Mouse (Mus musculus) embryo, embryonic 10.5 days (tissue): ENCODE measurements at regions not wholly inside any gene's neighbourhood (a gene's known extent, or its start where the extent isn't known, plus 50 kb on each side); places are given as distances from the start of the nearest gene placed in this dataset.

Experiments used
- DNase-seq: peaks from one replicate; pipeline ENCODE4 v3.0.0-alpha.2; 2015; ENCODE audit warnings: low spot score

- DNase-seq, result no peak
These were observed 69.8 kb upstream of the Arsj start for GRCm38 (mm10) chr3:126293645-126294044.

- DNase-seq, result no peak
These were observed 67.6 kb upstream of the Arsj start for GRCm38 (mm10) chr3:126295932-126296331.

- no peak for DNase-seq
These were observed 64.2 kb upstream of the Arsj start for GRCm38 (mm10) chr3:126299257-126299656.

- no peak for DNase-seq
These were observed 55.2 kb upstream of the Arsj start for GRCm38 (mm10) chr3:126308303-126308702.
